Mouse (Mus musculus): ENCODE data around the gene Pex26. TPM values are rescaled to one million over a fixed set of nuclear protein-coding genes. Genes with fewer than 3 reads are reported as not detected.
A peak's percentile ranks its signal among the peaks of the same experiment; 100 is the strongest.

Pex26 gene
- total and polyA plus RNA-seq, 3 experiments = 6.9 to 9.9 TPM; not detected in 1

DNA sequence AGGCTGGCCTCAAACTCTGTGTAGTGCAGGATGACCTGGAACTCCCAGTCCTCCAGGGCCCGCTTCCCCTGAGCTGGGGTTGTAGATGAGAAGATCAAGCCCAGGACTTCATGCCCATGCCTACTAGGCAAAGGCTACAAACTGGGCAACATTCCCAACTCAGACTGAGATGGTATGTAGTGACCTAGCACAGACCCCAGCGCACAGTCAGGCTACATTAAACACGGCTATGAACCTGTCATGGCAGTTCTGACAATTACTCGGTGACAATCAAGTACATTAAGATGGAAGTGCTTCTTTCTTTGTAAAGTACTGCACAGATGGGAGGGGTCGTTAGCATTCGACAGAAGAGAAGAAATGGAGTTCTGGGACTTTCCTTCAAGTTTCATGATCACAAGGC is 8.7 kb upstream of the Pex26 start:
- peaks cover 0 to 6% of the 10 kb centered on the region in 2 experiments for H3K27me3 ChIP-seq (ENCODE audit: control insufficient read depth in 1 of 2, insufficient read depth in 2 of 2, low read length in 2 of 2)
- H3K4me1 ChIP-seq (ENCODE audit: control insufficient read depth in 1 of 2, insufficient read depth in 2 of 2, low read length in 2 of 2) = peaks cover 6 to 22% of the 10 kb centered on the region in 2 experiments; a peak in 3 of 4 replicates
- no peak overlapping the region for H3K4me3 ChIP-seq (ENCODE audit: control insufficient read depth in 1 of 2, insufficient read depth in 1 of 2, low read depth in 2 of 2, low read length in 2 of 2)
- no peak overlapping the region for H3K9ac ChIP-seq (ENCODE audit: control insufficient read depth, low read depth, low read length, poor library complexity, severe bottlenecking)
- H3K36me3 ChIP-seq (ENCODE audit: control insufficient read depth in 1 of 2, insufficient read depth in 2 of 2, low read length in 2 of 2) = peaks cover 0 to 14% of the 10 kb centered on the region in 2 experiments; a peak in 2 of 4 replicates
- DNase-seq (ENCODE audit: low read depth, low spot score) = no peak
- no peak overlapping the region for H3K27ac ChIP-seq (ENCODE audit: control insufficient read depth, low read depth, low read length)
- H3K9me3 ChIP-seq (replicated peaks; ENCODE audit: insufficient read depth, low read length) = no peaks in the 10 kb centered on the region
- TF ChIP-seq ZKSCAN1 (IDR thresholded peaks at IDR 0.05; ENCODE audit: low read depth, low read length) = peak; percentile 68; the same call in 1 of the 2 replicates
- no peak for TF ChIP-seq CHD2 (IDR thresholded peaks at IDR 0.05; ENCODE audit: low read length)
- no peaks in the 10 kb centered on the region for H3K79me2 ChIP-seq (ENCODE audit: control insufficient read depth, insufficient read depth, low read length, poor library complexity)

GRCm38 (mm10) chr6:121176011-121176730 is 7.3 kb upstream of the Pex26 start:
- no peak overlapping the region for H3K4me3 ChIP-seq (ENCODE audit: control insufficient read depth in 1 of 2, insufficient read depth in 1 of 2, low read depth in 2 of 2, low read length in 2 of 2)
- peaks cover 6 to 22% of the 10 kb centered on the region in 2 experiments; a peak in 3 of 4 replicates for H3K4me1 ChIP-seq (ENCODE audit: control insufficient read depth in 1 of 2, insufficient read depth in 2 of 2, low read length in 2 of 2)
- no peak overlapping the region for H3K9ac ChIP-seq (ENCODE audit: control insufficient read depth, low read depth, low read length, poor library complexity, severe bottlenecking)
- no peak overlapping the region for H3K27ac ChIP-seq (ENCODE audit: control insufficient read depth, low read depth, low read length)
- DNase-seq (ENCODE audit: low read depth, low spot score) = no peak
- H3K79me2 ChIP-seq (ENCODE audit: control insufficient read depth, insufficient read depth, low read length, poor library complexity) = no peaks in the 10 kb centered on the region
- TF ChIP-seq TAL1 (IDR thresholded peaks at IDR 0.05; ENCODE audit: low read length) (no peak), MYB (IDR thresholded peaks at IDR 0.05; ENCODE audit: low read depth, low read length) (no peak), JUND (IDR thresholded peaks at IDR 0.05; ENCODE audit: low read depth, low read length) (no peak), KAT2A (conservative IDR thresholded peaks at IDR 0.05; ENCODE audit: low read depth, low read length) (no peak), ZNF384 (IDR thresholded peaks at IDR 0.05; ENCODE audit: low read depth, low read length) (no peak), ETS1 (IDR thresholded peaks at IDR 0.05; ENCODE audit: low read depth, low read length) (no peak), NRF1 (IDR thresholded peaks at IDR 0.05; ENCODE audit: insufficient read depth, low read depth, low read length, poor library complexity, severe bottlenecking) (no peak)
- peaks cover 0 to 14% of the 10 kb centered on the region in 2 experiments; a peak in 2 of 4 replicates for H3K36me3 ChIP-seq (ENCODE audit: control insufficient read depth in 1 of 2, insufficient read depth in 2 of 2, low read length in 2 of 2)
- H3K9me3 ChIP-seq (replicated peaks; ENCODE audit: insufficient read depth, low read length) = no peaks in the 10 kb centered on the region
- no peaks in the 10 kb centered on the region; a peak in 1 of 4 replicates for H3K27me3 ChIP-seq (ENCODE audit: control insufficient read depth in 1 of 2, insufficient read depth in 2 of 2, low read length in 2 of 2)

GRCm38 (mm10) chr6:121176731-121177098 is 6.8 kb upstream of the Pex26 start:
- H3K9me3 ChIP-seq (replicated peaks; ENCODE audit: insufficient read depth, low read length) = no peaks in the 10 kb centered on the region

More at GRCm38 (mm10) chr6:121176731-121177098, 6.8 kb upstream of the Pex26 start:
- no peak overlapping the region for H3K27ac ChIP-seq (ENCODE audit: control insufficient read depth, low read depth, low read length)
- no peaks in the 10 kb centered on the region; a peak in 1 of 4 replicates for H3K27me3 ChIP-seq (ENCODE audit: control insufficient read depth in 1 of 2, insufficient read depth in 2 of 2, low read length in 2 of 2)
- DNase-seq (ENCODE audit: low read depth, low spot score) = no peak
- peaks cover 0 to 14% of the 10 kb centered on the region in 2 experiments; a peak in 2 of 4 replicates for H3K36me3 ChIP-seq (ENCODE audit: control insufficient read depth in 1 of 2, insufficient read depth in 2 of 2, low read length in 2 of 2)
- H3K9ac ChIP-seq (ENCODE audit: control insufficient read depth, low read depth, low read length, poor library complexity, severe bottlenecking) = no peak overlapping the region
- no peak overlapping the region for H3K4me3 ChIP-seq (ENCODE audit: control insufficient read depth in 1 of 2, insufficient read depth in 1 of 2, low read depth in 2 of 2, low read length in 2 of 2)
- H3K4me1 ChIP-seq (ENCODE audit: control insufficient read depth in 1 of 2, insufficient read depth in 2 of 2, low read length in 2 of 2) = peaks cover 6 to 22% of the 10 kb centered on the region in 2 experiments; a peak in 3 of 4 replicates
- H3K79me2 ChIP-seq (ENCODE audit: control insufficient read depth, insufficient read depth, low read length, poor library complexity) = no peaks in the 10 kb centered on the region
- no peak for TF ChIP-seq SIN3A (IDR thresholded peaks at IDR 0.05; ENCODE audit: low read length)
- peak; percentile 38 to 53; a peak in 2 of 4 replicates for TF ChIP-seq EP300 (IDR thresholded peaks at IDR 0.05; ENCODE audit: low read depth in 1 of 2, low read length in 2 of 2)
- TF ChIP-seq RCOR1 (IDR thresholded peaks at IDR 0.05; ENCODE audit: low read depth, low read length) = peak; percentile 27; the same call in 1 of the 2 replicates
- TF ChIP-seq TCF12 (IDR thresholded peaks at IDR 0.05; ENCODE audit: low read depth, low read length) = peak; percentile 31; the same call in 1 of the 2 replicates
- no peak for TF ChIP-seq MYB (IDR thresholded peaks at IDR 0.05; ENCODE audit: low read depth, low read length)
- no peak for TF ChIP-seq MAZ (IDR thresholded peaks at IDR 0.05; ENCODE audit: low read depth, low read length)
- TF ChIP-seq MEF2A (IDR thresholded peaks at IDR 0.05; ENCODE audit: extremely low read depth, insufficient replicate concordance, low read depth, low read length, poor library complexity, severe bottlenecking) = no peak
- TF ChIP-seq BHLHE40 (IDR thresholded peaks at IDR 0.05; ENCODE audit: borderline replicate concordance, low read depth, low read length) = no peak
- TF ChIP-seq USF2 (IDR thresholded peaks at IDR 0.05; ENCODE audit: borderline replicate concordance in 1 of 2, insufficient read depth in 1 of 2, low read depth in 1 of 2, low read length in 2 of 2) = no peak
- TF ChIP-seq CHD2 (IDR thresholded peaks at IDR 0.05; ENCODE audit: low read length) = no peak
- TF ChIP-seq ETS1 (IDR thresholded peaks at IDR 0.05; ENCODE audit: low read depth, low read length) = peak; percentile 65
- no peak for TF ChIP-seq E2F4 (IDR thresholded peaks at IDR 0.05; ENCODE audit: borderline replicate concordance, low read depth, low read length)
- TF ChIP-seq GATA1 (IDR thresholded peaks at IDR 0.05; ENCODE audit: low read depth, low read length) = 0 out of 2 replicates have a peak, but pooled peaks have one; percentile 39

Measured in MEL (cell line).